21 mouse cellular contexts compared by ENCODE assay signal in the genomic region with DNA sequence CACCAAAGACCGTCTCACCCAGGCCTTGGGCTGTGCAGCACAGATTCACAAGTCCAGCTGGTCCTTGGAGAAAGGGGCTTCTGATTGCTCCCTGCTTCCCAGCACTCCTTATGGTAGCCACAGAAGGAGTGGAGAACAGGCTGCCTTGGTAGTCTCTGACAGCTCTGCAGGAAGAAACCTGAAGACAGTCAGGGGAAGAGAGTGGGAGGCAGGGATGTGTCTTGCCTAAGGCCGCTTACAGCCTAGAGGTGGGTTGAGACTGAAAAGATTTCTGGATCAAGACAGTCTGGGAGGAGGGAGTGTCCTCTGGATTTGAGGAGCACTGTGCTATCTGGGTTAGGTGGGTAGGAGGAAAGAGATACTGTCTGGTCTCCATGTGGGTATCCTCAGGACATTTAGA. TPM values are rescaled to one million over a fixed set of nuclear protein-coding genes. Genes with fewer than 3 reads are reported as not detected.
"Had no signal": no experiment of that assay in that cellular context is flagged by ENCODE, and none has a peak within 500 bp of the region (broad histone marks: within the 10 kb centered on the region; RNA-seq: fewer than 3 reads in every experiment).

No protein-coding gene starts in this region.

- H3K27me3 ChIP-seq: limb, embryonic 15.5 days; lung, embryonic 15.5 days; midbrain, embryonic 12.5 days had no signal

- H3K4me3 ChIP-seq: limb, embryonic 15.5 days; liver, embryonic 12.5 days; lung, embryonic 15.5 days; midbrain, embryonic 12.5 days had no signal

- H3K36me3 ChIP-seq: limb, embryonic 15.5 days; liver, embryonic 12.5 days; lung, embryonic 15.5 days; midbrain, embryonic 12.5 days had no signal

- ATAC-seq: intestine, postnatal 0 days; liver, embryonic 12.5 days had no signal

- DNase-seq: kidney, adult 8-10 months; retina, postnatal 1 day; right cerebral cortex, postnatal 14 days; thymus, adult 18-20 months; thymus, postnatal 14 days had no signal

- H3K9me3 ChIP-seq: limb, embryonic 15.5 days; liver, embryonic 12.5 days; lung, embryonic 15.5 days; midbrain, embryonic 12.5 days had no signal

- H3K9ac ChIP-seq: limb, embryonic 15.5 days; liver, embryonic 12.5 days; lung, embryonic 15.5 days; midbrain, embryonic 12.5 days had no signal

- H3K27ac ChIP-seq: limb, embryonic 15.5 days; liver, embryonic 12.5 days; midbrain, embryonic 12.5 days had no signal

- H3K4me2 ChIP-seq: limb, embryonic 15.5 days; liver, embryonic 12.5 days; lung, embryonic 15.5 days; midbrain, embryonic 12.5 days had no signal

- H3K4me1 ChIP-seq: liver, embryonic 12.5 days; midbrain, embryonic 12.5 days had no signal

RNA-seq across cellular contexts. Expression of a gene that starts 0.3 kb away (rescaled TPM):
- total RNA-seq: layer of hippocampus, adult 18-20 months; layer of hippocampus, postnatal 10 days; left cerebral cortex, adult 18-20 months; megakaryocyte-erythroid progenitor cell, adult 5-6 weeks had no signal
- polyA plus RNA-seq: intestine, postnatal 0 days; kidney, embryonic 16.5 days; limb, embryonic 11.5 days; limb, embryonic 15.5 days; liver, embryonic 12.5 days; liver, embryonic 16.5 days; lung, embryonic 15.5 days; midbrain, embryonic 12.5 days; midbrain, embryonic 16.5 days; neural tube, embryonic 14.5 days; small intestine, adult 2 months had no signal

RNA-seq across cellular contexts. Expression of a gene that starts 4.7 kb away (rescaled TPM):
- total RNA-seq: layer of hippocampus, adult 18-20 months; layer of hippocampus, postnatal 10 days; left cerebral cortex, adult 18-20 months; left cerebral cortex, postnatal 25 days; megakaryocyte-erythroid progenitor cell, adult 5-6 weeks had no signal
- polyA plus RNA-seq: intestine, postnatal 0 days; kidney, embryonic 16.5 days; limb, embryonic 11.5 days; limb, embryonic 15.5 days; liver, embryonic 12.5 days; liver, embryonic 16.5 days; lung, embryonic 15.5 days; midbrain, embryonic 12.5 days; midbrain, embryonic 16.5 days; neural tube, embryonic 14.5 days; small intestine, adult 2 months had no signal
